Mouse (Mus musculus) liver, adult 2 months (tissue): ENCODE measurements around the gene Tbc1d22a.

Experiments
- CTCF ChIP-seq: fragments of 200-500 bp; IDR thresholded peaks from 2 replicates; pipeline ENCODE4 v1.5.1; 2011; ENCODE audit warnings: low read depth, low read length, control low read depth
- POLR2A ChIP-seq: fragments of 200-500 bp; IDR thresholded peaks from 2 replicates; pipeline ENCODE4 v1.6.1; 2011; ENCODE audit warnings: low read length, control low read depth; ENCODE audit not compliant: insufficient read depth; ENCODE audit errors: extremely low read depth

GRCm38 (mm10) chr15:86339736-86340135, 125.5 kb downstream of the Tbc1d22a start:
- TF ChIP-seq CTCF (no peak), POLR2A (no peak)
